Mouse (Mus musculus) hindbrain, embryonic 16.5 days (tissue): Measurements from ENCODE around the gene Dpyd. TPM values are rescaled to one million over a fixed set of nuclear protein-coding genes. Genes with fewer than 3 reads are reported as not detected.
A peak's percentile ranks its signal among the peaks of the same experiment; 100 is the strongest.

Source experiments
- ATAC-seq: fragments of 200-750 bp; cut with Nextera tagmentation; 2 replicates; pipeline ENCODE4 v1.8.0; 2017; ENCODE audit warnings: moderate TSS enrichment, moderate library complexity
- H3K27ac ChIP-seq: fragments of 300-500 bp; sonication (generic); 2 replicates; pipeline ENCODE4 v1.5.1; 2014; ENCODE audit warnings: low read depth, mild to moderate bottlenecking, control low read depth, low read length, moderate library complexity
- H3K27me3 ChIP-seq: fragments of 300-500 bp; sonication (generic); replicated peaks from 2 replicates; pipeline ENCODE4 v1.6.1; 2014; ENCODE audit warnings: low read length; ENCODE audit not compliant: control insufficient read depth, insufficient read depth
- H3K36me3 ChIP-seq: fragments of 300-500 bp; sonication (generic); 2 replicates; pipeline ENCODE4 v1.6.1; 2014; ENCODE audit warnings: mild to moderate bottlenecking, low read length, moderate library complexity, mixed read lengths; ENCODE audit not compliant: control insufficient read depth, insufficient read depth
- H3K4me1 ChIP-seq: fragments of 300-500 bp; sonication (generic); 2 replicates; pipeline ENCODE4 v1.6.1; 2014; ENCODE audit warnings: low read depth, low read length; ENCODE audit not compliant: control insufficient read depth, insufficient read depth
- H3K4me2 ChIP-seq: fragments of 300-500 bp; sonication (generic); 2 replicates; pipeline ENCODE4 v1.6.1; 2014; ENCODE audit warnings: mild to moderate bottlenecking, low read length, control low read depth, moderate library complexity
- H3K4me3 ChIP-seq: fragments of 300-500 bp; sonication (generic); 2 replicates; pipeline ENCODE4 v1.5.1; 2014; ENCODE audit warnings: mild to moderate bottlenecking, low read length, control low read depth, moderate library complexity
- H3K9ac ChIP-seq: fragments of 300-500 bp; sonication (generic); 2 replicates; pipeline ENCODE4 v1.6.1; 2014; ENCODE audit warnings: low read depth, mild to moderate bottlenecking, control low read depth, low read length, moderate library complexity
- H3K9me3 ChIP-seq: fragments of 300-500 bp; sonication (generic); 2 replicates; pipeline ENCODE4 v1.6.1; 2014; ENCODE audit warnings: mild to moderate bottlenecking, low read length, moderate library complexity; ENCODE audit not compliant: control insufficient read depth
- WGBS: fragments of 180-500 bp; shearing (Covaris S2); extraction: QIAGEN DNeasy Blood & Tissue Kit; methylation state at CpG from one replicate; pipeline ENCODE4 v1.1.7; 2014; 5-methylcytosine and 5-hydroxymethylcytosine counted together
- polyA plus RNA-seq: library from polyadenylated mRNA; unstranded; fragments of >200 nt; fragmentation: Nextera tagmentation; extraction: Ambion mirVana; gene quantifications from 2 replicates; pipeline ENCODE4 v1.2.1, GENCODE M21; 2015

Dpyd gene
- polyA plus RNA-seq, 1 experiment from 2014 or later: 3.7 TPM

DNA sequence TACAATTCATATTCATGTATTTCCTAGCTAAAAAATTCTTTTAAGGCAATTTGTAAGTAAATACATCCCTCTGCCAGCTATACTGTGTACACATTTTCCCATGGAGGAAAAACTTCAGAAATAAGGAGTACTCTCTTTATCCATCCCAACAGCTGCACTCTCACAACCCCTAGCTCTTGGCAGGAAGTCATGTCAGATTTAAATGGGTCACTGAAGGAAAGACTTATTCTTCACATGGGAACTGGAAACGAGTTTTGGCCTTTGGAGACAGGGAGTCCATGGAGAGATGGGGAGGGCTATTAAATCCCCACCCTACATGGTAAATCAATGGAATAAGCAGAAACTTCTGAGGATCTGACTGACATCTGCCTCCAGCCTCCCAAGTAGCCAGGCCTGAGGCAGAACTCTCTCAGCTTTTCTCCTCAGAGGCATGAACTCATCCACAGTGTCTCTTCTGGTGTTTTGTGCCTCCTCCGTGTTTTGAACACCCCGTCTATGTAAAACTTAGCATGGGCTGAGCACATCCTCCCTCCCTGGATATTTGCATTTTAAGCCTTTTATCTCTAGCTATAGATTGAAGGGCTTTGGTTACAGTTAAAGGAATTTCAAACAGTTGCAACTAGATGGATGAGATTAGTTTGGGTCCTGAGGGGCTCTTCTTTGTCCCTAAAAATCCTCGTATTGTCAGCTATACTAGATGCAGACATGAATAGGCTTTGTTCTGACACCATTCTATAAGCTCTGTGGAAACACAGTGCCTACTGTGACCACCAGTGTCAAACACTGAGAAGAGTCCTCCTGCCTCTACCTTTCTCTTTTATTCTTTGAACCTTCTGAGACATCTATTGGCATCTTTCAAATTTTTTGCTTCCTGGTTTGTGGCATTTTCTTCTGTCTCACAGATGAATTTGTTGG, 288.9 kb downstream of the Dpyd start:
- Histone ChIP-seq H3K9ac (no peak overlapping the region), H3K4me3 (no peak overlapping the region), H3K4me1 (no peaks in the 10 kb centered on the region), H3K36me3 (no peaks in the 10 kb centered on the region), H3K4me2 (no peak overlapping the region), H3K27me3 (no peaks in the 10 kb centered on the region), H3K9me3 (no peaks in the 10 kb centered on the region), H3K27ac (no peak overlapping the region)
- ATAC-seq: no peak
- 11% methylated on average over 4 of the region's 4 CpGs for WGBS

DNA sequence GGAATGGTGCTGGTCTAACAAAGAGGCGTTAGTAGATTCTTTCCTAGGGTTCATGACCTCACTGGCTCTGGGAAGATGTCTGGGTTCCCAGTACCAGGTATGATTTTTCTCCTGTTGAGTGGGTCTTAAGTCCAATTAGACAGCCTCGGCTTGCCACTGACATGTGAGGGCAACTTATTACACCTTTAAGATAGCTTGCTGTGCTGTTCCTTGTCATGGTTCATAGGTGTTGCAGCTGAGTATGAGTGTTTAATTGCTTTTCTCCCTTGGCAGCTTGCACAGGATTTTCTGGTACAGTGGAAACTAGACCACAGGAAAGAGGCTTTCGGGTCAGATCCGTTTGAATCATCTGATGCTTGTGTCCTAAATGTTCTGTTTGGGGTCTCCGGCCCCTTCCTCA, 290.8 kb downstream of the Dpyd start:
- Histone ChIP-seq H3K9me3 (no peaks in the 10 kb centered on the region), H3K27ac (no peak overlapping the region), H3K4me1 (no peaks in the 10 kb centered on the region), H3K4me3 (no peak overlapping the region), H3K36me3 (no peaks in the 10 kb centered on the region), H3K27me3 (no peaks in the 10 kb centered on the region), H3K9ac (no peak overlapping the region), H3K4me2 (no peak overlapping the region)
- WGBS: 79% methylated on average over 5 of the region's 5 CpGs
- ATAC-seq: no peak

DNA sequence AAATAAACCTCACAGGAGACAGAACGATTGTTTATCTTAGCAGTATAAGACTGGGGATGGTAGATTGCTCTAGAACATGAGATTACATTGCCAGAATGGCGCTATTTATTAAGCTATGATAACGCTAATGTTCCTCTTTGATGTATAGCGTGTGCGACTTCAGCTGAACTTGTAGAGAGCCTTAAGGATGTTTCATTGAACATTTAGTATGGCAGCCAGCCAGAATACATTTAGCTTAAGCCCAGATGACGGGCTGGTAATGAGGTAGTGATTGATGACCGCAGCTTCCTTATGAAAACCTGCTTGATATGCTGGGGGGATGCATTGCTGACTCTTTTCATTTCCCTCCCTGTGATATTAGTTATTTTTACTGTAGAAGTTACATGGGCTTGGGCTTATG, 293.5 kb downstream of the Dpyd start:
- Histone ChIP-seq H3K4me1 (no peaks in the 10 kb centered on the region), H3K27me3 (no peaks in the 10 kb centered on the region), H3K36me3 (no peaks in the 10 kb centered on the region), H3K9ac (no peak overlapping the region), H3K27ac (no peak overlapping the region), H3K4me2 (no peak overlapping the region), H3K4me3 (no peak overlapping the region), H3K9me3 (no peaks in the 10 kb centered on the region)
- WGBS: 58% methylated on average over 7 of the region's 7 CpGs
- ATAC-seq: peak; percentile 72

DNA sequence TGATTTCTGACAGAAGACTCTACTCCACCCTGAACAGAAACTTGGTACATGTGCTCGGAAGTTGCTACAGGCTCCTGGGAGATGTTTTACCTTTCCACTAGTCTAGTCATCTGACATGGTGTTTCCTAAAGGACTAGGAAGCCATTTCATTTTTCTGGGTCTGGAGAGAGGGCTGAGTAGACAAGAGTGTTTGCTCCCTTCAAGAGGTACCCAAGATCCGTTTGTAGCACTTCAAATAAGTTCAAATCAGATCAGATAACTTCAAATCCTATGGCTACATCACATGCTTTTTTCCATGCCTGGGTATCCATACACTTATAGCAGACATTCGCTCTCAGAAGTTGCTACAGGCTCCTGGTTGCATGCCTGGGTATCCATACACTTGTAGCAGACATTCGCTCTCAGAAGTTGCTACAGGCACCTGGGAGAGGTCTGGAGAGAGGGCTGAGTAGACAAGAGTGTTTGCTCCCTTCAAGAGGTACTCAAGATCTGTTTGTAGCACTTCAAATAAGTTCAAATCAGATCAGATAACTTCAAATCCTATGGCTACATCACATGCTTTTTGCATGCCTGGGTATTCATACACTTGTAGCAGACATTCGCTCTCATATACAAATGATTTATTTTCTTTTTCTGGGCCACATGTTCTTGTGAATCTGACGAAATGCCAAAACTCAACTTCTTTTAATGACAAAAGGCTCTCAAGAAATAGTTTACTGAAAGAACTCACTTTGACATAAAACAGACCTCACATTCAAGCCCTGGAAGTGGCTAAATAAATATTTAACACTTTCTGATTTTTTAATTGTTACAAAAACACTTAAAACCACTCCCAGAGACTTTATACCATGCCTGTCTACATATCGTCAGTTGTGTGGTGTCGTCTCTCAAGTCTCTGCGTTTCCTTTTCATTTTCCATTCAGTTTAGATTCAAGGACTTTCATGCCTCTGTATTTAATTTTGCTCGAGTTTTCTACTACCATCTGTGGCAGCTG, 307.5 kb downstream of the Dpyd start:
- Histone ChIP-seq H3K27ac (no peak overlapping the region), H3K27me3 (no peaks in the 10 kb centered on the region), H3K36me3 (no peaks in the 10 kb centered on the region), H3K9me3 (no peaks in the 10 kb centered on the region), H3K4me2 (no peak overlapping the region), H3K4me1 (no peaks in the 10 kb centered on the region), H3K4me3 (no peak overlapping the region), H3K9ac (no peak overlapping the region)
- no peak for ATAC-seq
- WGBS: 88% methylated on average over 10 of the region's 10 CpGs

GRCm38 (mm10) chr3:118875871-118876270, 313.9 kb downstream of the Dpyd start:
- 74% methylated on average over 2 of the region's 2 CpGs for WGBS
- H3K9ac ChIP-seq: no peak overlapping the region
- no peaks in the 10 kb centered on the region for H3K27me3 ChIP-seq
- no peak for ATAC-seq
- H3K9me3 ChIP-seq: no peaks in the 10 kb centered on the region
- no peaks in the 10 kb centered on the region for H3K4me1 ChIP-seq
- no peak overlapping the region for H3K4me2 ChIP-seq
- H3K4me3 ChIP-seq: no peak overlapping the region
- H3K36me3 ChIP-seq: no peaks in the 10 kb centered on the region
- no peak overlapping the region for H3K27ac ChIP-seq

- no peak for ATAC-seq
- Histone ChIP-seq H3K4me2 (peak overlapping the region; percentile 23; the same call in 1 of the 2 replicates), H3K9me3 (no peaks in the 10 kb centered on the region), H3K27me3 (no peaks in the 10 kb centered on the region), H3K36me3 (no peaks in the 10 kb centered on the region), H3K9ac (no peak overlapping the region), H3K4me3 (no peak overlapping the region), H3K27ac (no peak overlapping the region), H3K4me1 (no peaks in the 10 kb centered on the region)
- WGBS: 72% methylated on average over 11 of the region's 11 CpGs
Observed at GRCm38 (mm10) chr3:118899036-118899435, 337.1 kb downstream of the Dpyd start.

DNA sequence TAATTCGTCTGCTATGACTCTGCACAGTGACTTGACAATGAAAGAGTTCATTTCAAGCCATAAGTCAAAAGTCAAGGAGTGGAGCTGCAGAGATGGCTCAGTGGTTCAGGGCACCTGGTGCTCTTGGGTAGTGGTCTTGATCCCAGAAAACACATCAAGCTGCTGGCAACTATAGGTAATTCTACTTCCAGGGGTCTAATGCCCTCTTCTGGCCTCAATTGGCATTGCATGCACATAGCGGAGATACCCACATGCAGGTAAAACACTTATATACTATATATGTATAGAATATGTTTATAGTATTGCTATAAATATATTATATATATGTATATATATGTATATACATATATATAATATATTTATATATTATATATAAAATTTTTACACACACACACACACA, 429.4 kb downstream of the Dpyd start:
- no peak overlapping the region for H3K4me2 ChIP-seq
- H3K9ac ChIP-seq: no peak overlapping the region
- no peaks in the 10 kb centered on the region for H3K4me1 ChIP-seq
- 82% methylated on average over 2 of the region's 2 CpGs for WGBS
- H3K9me3 ChIP-seq: no peaks in the 10 kb centered on the region
- H3K27me3 ChIP-seq: no peaks in the 10 kb centered on the region
- no peak overlapping the region for H3K27ac ChIP-seq
- no peaks in the 10 kb centered on the region for H3K36me3 ChIP-seq
- H3K4me3 ChIP-seq: no peak overlapping the region
- no peak for ATAC-seq

GRCm38 (mm10) chr3:118991793-118992192, 429.9 kb downstream of the Dpyd start:
- no peak for ATAC-seq
- WGBS: 83% methylated on average over 4 of the region's 4 CpGs
- H3K4me3 ChIP-seq: no peak overlapping the region

GRCm38 (mm10) chr3:119021255-119021654, 459.3 kb downstream of the Dpyd start:
- 48% methylated on average over 7 of the region's 7 CpGs for WGBS
- Histone ChIP-seq H3K4me1 (no peaks in the 10 kb centered on the region), H3K9me3 (no peaks in the 10 kb centered on the region), H3K9ac (no peak overlapping the region), H3K36me3 (no peaks in the 10 kb centered on the region), H3K27ac (no peak overlapping the region), H3K4me2 (no peak overlapping the region), H3K4me3 (no peak overlapping the region), H3K27me3 (no peaks in the 10 kb centered on the region)
- ATAC-seq: peak; percentile 74

More at GRCm38 (mm10) chr3:118991793-118992192, 429.9 kb downstream of the Dpyd start:
- H3K9ac ChIP-seq: no peak overlapping the region
- H3K27ac ChIP-seq: no peak overlapping the region
- no peaks in the 10 kb centered on the region for H3K4me1 ChIP-seq
- no peaks in the 10 kb centered on the region for H3K27me3 ChIP-seq
- H3K9me3 ChIP-seq: no peaks in the 10 kb centered on the region
- H3K4me2 ChIP-seq: no peak overlapping the region
- H3K36me3 ChIP-seq: no peaks in the 10 kb centered on the region
